Mouse (Mus musculus) T-helper 17 cell (primary cell): ENCODE results near the gene Leng8.

ENCODE experiments used
- in situ Hi-C, 2 experiments: fragments of 300-600 bp; cut with MboI, MseI; formaldehyde crosslinking; loops; 1 replicate in 1 of 2; 2 replicates in 1 of 2; pipeline ENCODE4 v1.15.1; 2025; ENCODE audit warnings: high pct_unique_total_duplicates in 2 of 2

The Leng8 gene

GRCm38 (mm10) chr7:4126992-4127785, 9.7 kb upstream of the Leng8 start:
- in situ Hi-C loops: loop anchor here (5.0 to 25.0 kb wide), 3 partner anchors 305 to 960 kb away; partner anchors contain the start of gene Epn1 (in 1 of the 2)

- in situ Hi-C loops: loop anchor here (5.0 to 25.0 kb wide), 3 partner anchors 304 to 959 kb away; partner anchors contain the start of gene Epn1 (in 1 of the 2)
Measured at GRCm38 (mm10) chr7:4127894-4128293, 8.9 kb upstream of the Leng8 start.

- in situ Hi-C loops: loop anchor here (5.0 to 25.0 kb wide), 3 partner anchors 303 to 958 kb away; partner anchors contain the start of gene Epn1 (in 1 of the 2)
Measured at GRCm38 (mm10) chr7:4128860-4129259, 8.0 kb upstream of the Leng8 start.

DNA sequence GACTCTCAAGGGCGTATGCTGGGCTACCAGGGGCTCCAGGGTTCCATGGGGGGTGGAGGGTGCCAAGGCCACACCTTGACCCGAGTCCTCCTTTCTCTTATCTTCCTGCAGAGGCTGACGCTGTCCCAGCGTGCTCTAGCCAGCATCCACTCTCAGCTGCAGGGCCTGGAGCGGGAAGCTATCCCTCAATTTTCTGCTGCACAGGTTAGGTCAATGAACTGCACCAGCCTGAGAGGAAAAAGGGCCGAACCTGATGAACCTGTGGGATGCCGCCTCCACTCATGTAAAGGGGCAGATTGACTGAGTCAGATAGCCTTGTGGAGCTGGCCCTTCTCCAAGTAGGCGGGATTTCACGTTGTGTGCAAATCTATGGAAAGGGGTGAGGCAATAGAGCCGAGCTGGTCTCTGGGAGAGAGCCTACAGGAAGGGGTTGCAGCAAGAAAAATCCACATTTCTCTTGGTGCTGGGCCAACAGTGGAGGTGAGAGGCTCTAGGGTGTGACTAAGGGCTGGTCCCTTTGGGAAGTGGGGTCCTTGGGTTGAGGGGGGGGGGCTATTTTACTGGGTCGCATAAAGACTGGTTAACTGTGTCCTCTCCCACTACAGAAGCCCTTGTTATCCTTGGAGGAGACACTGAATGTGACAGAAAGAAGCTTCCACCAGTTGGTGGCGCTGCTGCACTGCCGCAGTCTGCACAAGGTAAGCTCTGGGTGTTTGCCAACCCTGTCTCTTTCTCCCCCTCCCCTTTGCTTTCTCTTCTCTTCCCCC, 6.0 kb upstream of the Leng8 start:
- in situ Hi-C loops: loop anchor here in 1 of 2 experiments (25.0 kb wide), 1 partner anchor 956 kb away; the partner anchor contains the start of gene Epn1

GRCm38 (mm10) chr7:4131964-4132363, 4.9 kb upstream of the Leng8 start:
- in situ Hi-C loops: loop anchor here in 1 of 2 experiments (25.0 kb wide), 1 partner anchor 955 kb away; the partner anchor contains the start of gene Epn1

DNA sequence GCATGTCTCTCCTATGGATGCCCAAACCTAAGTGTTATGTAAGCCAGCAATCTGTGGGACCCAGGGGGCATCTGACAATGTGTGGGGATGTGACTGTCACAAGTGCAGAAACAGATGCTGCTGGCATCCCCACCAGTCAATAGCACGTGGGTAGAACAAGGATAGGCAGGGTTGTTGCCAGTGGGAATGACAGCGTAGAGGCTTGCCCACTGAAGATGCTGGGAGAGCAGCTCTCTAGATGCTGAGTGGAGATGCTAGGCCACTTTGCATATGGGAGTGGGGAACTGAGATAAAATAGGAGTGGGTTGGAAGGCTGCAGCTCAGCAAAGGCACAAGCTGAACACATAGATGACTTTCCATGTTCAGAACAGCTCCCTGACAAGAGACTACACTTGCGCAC, 4.3 kb upstream of the Leng8 start:
- in situ Hi-C loops: loop anchor here in 1 of 2 experiments (25.0 kb wide), 1 partner anchor 955 kb away; the partner anchor contains the start of gene Epn1

DNA sequence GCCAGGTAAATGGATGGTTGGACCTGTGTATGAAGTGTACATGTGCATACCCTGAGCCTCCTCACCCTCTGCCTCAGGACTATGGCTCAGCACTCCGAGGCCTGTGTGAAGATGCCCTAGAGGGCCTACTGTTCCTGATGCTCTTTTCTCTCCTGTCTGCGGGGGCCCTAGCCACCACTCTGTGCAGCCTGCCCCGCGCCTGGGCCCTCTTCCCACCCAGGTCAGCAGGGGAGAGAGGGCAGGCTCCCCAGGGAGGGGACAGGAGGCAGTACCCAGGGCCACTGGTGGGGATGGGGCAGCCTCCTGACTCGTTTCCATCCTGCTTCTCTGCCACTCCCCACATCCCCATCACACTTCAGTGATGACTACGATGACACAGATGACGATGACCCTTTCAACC, 3.8 kb upstream of the Leng8 start:
- in situ Hi-C loops: loop anchor here in 1 of 2 experiments (25.0 kb wide), 1 partner anchor 954 kb away; the partner anchor contains the start of gene Epn1

- in situ Hi-C loops: loop anchor here in 1 of 2 experiments (25.0 kb wide), 1 partner anchor 952 kb away; the partner anchor contains the start of gene Epn1
Measured at GRCm38 (mm10) chr7:4134911-4135310, 1.9 kb upstream of the Leng8 start.

GRCm38 (mm10) chr7:4136404-4136770, 452 bp upstream of the Leng8 start:
- in situ Hi-C loops: loop anchor here in 1 of 2 experiments (25.0 kb wide), 1 partner anchor 951 kb away; the partner anchor contains the start of gene Epn1

GRCm38 (mm10) chr7:4137746-4138145, 907 bp downstream of the Leng8 start:
- in situ Hi-C loops: loop anchor here in 1 of 2 experiments (25.0 kb wide), 1 partner anchor 950 kb away; the partner anchor contains the start of gene Epn1

DNA sequence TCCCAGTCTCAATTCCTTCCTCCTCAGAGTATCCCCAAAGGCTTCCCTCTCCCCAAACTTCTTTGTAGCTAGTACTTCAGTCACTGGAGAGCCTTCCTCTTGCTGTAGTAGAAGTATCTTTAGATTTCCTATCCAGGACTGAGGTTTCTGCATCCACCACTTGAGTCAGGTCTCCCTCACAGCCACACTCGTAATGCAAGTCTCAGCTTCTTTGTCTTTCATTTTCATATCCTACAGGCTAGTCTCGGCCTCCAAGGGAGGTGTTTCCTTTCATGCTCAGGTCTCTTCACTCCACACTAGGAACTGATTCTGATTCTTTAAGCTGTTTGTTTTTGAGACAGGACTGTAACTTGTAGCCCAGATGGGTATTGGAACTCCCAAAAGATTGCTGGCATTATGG, 1.3 kb downstream of the Leng8 start:
- in situ Hi-C loops: loop anchor here in 1 of 2 experiments (25.0 kb wide), 1 partner anchor 949 kb away; the partner anchor contains the start of gene Epn1

- in situ Hi-C loops: loop anchor here in 1 of 2 experiments (25.0 kb wide), 1 partner anchor 949 kb away; the partner anchor contains the start of gene Epn1
Measured at GRCm38 (mm10) chr7:4138671-4139070, 1.8 kb downstream of the Leng8 start.

DNA sequence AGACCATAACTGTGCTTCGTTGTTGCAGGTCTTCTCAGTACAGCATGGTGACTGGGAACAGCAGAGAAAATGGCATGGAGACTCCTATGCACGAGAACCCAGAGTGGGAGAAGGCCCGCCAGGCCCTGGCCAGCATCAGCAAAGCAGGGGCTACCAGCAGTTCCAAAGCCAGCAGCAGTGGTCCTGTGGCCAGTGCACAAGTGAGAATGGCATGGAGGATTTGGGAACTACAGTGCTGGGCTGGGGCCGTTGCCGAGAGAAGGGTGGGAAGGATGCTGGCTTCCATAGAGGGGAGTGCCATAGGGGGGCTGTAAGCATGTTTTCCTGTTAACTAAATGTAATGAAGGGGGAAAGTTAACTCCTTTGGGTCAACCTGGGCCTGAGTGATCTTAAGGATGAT, 2.6 kb downstream of the Leng8 start:
- in situ Hi-C loops: loop anchor here in 1 of 2 experiments (25.0 kb wide), 1 partner anchor 948 kb away; the partner anchor contains the start of gene Epn1

GRCm38 (mm10) chr7:4141648-4142325, 4.9 kb downstream of the Leng8 start:
- in situ Hi-C loops: loop anchor here (10.0 to 25.0 kb wide), 6 partner anchors 363 to 946 kb away; partner anchors contain the start of genes Prpf31 (in 2 of the 2), Tfpt (in 2 of the 2), Epn1 (in 1 of the 2) and Mboat7 (in 1 of the 2)

DNA sequence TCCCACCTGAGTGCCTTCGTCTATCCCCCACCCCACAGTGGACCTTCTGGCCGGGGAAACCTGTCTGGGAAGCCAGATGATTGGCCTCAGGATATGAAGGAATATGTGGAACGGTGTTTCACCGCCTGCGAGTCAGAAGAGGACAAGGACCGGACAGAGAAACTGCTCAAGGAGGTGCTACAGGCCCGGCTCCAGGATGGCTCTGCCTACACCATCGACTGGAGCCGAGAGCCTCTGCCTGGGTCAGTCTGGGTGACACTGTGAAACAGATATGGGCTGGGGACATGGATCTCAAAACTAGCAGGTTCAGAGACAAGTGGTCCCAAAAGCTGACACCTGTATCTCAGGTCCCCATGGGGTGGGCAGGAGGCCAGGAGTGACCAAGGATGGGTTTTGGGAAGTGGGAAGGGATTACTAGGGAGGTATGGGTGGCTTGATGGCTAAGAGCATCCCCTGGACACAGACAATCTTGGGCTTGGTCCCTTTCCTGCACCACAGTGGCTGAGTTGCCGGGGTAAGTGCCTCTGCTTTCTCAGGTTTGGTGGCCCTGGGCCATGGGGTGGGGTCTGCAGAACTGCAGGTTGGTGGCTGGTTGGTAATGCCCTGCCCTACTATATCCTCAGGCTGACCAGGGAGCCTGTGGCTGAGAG, 6.1 kb downstream of the Leng8 start:
- in situ Hi-C loops: loop anchor here (10.0 to 25.0 kb wide), 6 partner anchors 362 to 944 kb away; partner anchors contain the start of genes Prpf31 (in 2 of the 2), Tfpt (in 2 of the 2), Epn1 (in 1 of the 2) and Mboat7 (in 1 of the 2)

- in situ Hi-C loops: loop anchor here (10.0 to 25.0 kb wide), 6 partner anchors 361 to 944 kb away; partner anchors contain the start of genes Prpf31 (in 2 of the 2), Tfpt (in 2 of the 2), Epn1 (in 1 of the 2) and Mboat7 (in 1 of the 2)
Measured at GRCm38 (mm10) chr7:4143506-4143905, 6.7 kb downstream of the Leng8 start.

DNA sequence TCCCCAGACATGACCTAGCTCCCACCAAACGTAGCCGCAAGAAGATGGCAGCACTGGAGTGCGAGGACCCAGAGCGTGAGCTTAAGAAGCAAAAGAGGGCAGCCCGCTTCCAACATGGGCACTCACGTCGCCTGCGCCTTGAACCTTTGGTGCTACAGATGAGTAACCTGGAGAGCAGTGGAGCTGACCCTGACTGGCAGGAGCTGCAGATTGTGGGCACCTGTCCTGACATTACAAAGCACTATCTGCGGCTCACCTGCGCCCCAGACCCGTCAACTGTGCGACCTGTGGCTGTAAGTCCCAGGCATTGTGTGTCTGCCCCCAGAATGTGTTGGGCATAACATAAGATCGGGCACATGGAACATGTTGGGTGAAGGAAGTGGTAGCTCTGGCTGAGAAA, 7.2 kb downstream of the Leng8 start:
- in situ Hi-C loops: loop anchor here (10.0 to 25.0 kb wide), 6 partner anchors 361 to 943 kb away; partner anchors contain the start of genes Prpf31 (in 2 of the 2), Tfpt (in 2 of the 2), Epn1 (in 1 of the 2) and Mboat7 (in 1 of the 2)

DNA sequence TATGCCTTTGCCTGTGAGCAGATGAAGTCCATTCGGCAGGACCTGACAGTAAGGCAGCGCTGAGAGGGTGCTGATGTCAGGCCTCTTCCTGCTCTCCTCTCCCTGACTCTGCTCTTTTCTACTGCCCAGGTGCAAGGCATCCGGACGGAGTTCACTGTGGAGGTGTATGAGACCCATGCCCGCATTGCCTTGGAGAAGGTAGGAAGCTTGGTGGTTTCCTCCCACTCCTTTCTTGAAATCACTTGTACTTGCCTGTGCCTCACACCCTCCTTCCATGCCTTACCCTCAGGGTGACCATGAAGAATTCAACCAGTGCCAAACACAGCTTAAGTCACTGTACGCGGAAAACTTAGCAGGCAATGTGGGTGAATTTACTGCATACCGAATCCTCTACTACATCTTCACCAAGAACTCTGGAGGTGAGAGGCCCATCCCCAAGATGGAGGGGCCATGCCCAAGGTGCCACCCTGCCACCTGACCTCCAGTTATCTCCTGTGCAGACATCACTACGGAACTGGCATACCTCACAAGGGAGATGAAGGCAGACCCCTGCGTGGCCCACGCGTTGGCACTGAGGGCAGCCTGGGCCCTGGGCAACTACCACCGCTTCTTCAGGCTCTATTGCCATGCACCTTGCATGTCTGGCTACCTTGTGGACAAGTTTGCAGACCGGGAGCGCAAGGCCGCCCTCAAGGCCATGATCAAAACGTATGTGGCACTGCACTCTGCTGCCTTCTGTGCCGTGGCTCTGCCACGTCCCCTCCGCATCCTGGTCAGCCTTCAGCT, 8.1 kb downstream of the Leng8 start:
- in situ Hi-C loops: loop anchor here (10.0 to 25.0 kb wide), 6 partner anchors 360 to 942 kb away; partner anchors contain the start of genes Prpf31 (in 2 of the 2), Tfpt (in 2 of the 2), Epn1 (in 1 of the 2) and Mboat7 (in 1 of the 2)
